Mouse (Mus musculus) B cell, adult 2 months (primary cell): Measurements from ENCODE around the gene Larp1b.
"Not testable (repeated sequence)": the region's sequence is repeated elsewhere in the genome, so short reads cannot be mapped to it uniquely, and the experiment has no call there.

Experiments used
- DNase-seq, 2 experiments: peaks; one replicate each; pipeline ENCODE4 v3.0.0; 2022

Gene Larp1b

DNA sequence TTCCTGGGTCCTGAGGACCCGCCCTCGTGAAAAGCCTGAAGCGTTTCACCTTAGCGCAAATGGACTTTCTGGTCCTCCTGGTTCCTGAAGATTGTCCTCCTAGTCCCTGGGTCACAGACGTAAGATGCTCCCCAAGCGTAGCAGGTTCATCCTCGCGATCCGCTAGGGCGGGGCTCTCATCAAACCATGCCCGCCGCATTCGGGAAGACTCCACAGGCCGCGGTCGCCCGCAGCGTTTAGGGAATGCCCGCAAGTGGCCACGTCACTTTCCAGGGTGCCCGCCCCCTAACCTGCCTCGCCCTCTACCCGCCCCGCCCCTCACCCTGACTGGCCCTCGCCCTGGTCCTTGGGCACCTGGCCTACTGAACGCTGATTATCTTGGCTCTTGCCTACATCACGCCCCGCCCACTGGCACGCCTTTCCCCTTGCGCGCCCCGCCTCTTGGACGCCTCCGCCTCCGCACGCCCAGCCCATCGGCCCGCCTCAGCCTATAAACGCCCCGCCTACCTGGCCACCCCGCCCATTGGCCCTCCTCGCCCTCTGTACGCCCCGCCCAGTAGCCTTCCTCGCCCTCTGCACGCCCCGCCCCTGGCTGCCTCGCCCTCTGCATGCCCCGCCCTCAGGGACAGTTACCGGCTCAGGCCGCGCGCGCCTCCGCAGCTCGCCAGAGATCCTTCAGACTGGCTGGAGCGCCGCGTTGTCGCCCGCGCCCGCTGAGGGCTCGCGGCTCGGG lies at the start of gene Larp1b:
TSS of gene Larp1b (plus strand) at position 659 of the 733 bp plus-strand sequence.
- peak; percentile 100 for DNase-seq

DNA sequence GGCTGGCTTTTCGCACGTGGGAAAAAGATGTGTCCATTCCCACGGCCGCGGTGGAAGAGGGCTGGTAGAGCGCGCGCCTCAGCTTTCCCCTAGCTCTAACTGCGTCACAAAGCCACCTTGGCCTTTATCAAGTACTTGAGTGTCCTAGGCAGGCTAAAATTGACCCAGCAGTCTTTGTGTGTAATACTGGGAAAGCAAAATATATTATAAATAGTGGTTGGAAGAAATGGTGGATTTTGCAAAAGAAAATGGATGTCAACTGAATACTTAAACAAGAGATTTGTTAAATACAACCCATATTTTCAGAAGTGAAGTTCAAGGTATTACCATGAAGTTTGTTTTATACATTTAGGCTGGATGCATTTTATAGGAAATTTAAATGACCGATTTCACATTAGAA lies 47.2 kb upstream of the Larp1b start, which contains the start of gene 1700034I23Rik:
TSS of gene 1700034I23Rik (minus strand) at position 101 of the 400 bp plus-strand sequence.
- not testable (repeated sequence) for DNase-seq

DNA sequence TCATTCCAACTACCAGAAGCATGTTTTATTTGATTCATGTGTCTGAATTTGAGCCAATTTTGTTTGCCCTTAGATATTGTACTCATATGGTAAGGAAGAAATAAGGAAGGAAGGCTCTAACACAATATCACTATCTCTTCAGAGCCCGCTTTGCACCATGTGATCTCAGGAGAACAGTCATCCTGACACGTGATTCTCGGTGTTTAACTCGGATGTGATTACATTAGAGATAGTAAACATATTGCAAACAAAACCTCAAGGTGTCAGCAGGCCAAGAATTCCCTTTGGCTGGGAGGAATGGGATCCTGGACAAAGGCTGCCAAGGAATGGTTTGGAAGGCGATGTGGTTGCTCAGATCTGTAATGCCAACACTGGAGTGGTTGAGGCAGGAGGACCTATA lies 11.4 kb upstream of the Larp1b start:
- no peak for DNase-seq

DNA sequence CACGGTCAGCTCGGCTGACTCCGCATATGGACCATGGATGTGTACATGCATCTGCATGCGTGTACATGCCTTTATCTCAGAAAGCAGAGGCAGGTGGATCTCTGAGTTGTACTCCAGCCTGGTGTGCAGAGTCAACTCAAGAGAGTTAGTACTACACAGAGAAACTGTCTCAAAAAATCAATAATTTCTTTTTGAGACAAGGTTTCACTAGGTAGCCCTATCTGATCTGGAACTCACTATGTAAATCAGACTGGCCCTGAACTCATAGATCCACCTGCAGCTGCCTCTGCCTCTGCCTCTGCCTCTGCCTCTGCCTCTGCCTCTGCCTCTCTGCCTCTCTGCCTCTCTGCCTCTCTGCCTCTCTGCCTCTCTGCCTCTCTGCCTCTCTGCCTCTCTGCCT lies 11.0 kb upstream of the Larp1b start:
- no peak for DNase-seq

DNA sequence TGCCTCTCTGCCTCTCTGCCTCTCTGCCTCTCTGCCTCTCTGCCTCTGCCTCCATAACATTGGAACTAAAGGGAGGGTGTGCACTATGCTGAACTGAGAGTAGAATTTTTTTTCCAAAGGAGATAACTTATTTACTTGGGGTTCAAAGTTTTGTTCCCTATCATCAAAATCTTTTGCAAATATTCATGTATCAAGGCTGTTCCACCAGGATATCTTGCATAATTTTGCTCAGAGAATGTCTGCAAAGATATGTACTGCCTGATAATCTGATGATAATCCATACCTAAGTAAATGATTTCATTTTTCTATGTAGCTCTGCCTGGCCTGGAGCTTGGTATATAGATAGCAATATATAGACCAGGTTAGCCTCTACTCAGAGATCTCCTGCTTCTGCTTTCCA lies 10.6 kb upstream of the Larp1b start:
- DNase-seq: no peak

DNA sequence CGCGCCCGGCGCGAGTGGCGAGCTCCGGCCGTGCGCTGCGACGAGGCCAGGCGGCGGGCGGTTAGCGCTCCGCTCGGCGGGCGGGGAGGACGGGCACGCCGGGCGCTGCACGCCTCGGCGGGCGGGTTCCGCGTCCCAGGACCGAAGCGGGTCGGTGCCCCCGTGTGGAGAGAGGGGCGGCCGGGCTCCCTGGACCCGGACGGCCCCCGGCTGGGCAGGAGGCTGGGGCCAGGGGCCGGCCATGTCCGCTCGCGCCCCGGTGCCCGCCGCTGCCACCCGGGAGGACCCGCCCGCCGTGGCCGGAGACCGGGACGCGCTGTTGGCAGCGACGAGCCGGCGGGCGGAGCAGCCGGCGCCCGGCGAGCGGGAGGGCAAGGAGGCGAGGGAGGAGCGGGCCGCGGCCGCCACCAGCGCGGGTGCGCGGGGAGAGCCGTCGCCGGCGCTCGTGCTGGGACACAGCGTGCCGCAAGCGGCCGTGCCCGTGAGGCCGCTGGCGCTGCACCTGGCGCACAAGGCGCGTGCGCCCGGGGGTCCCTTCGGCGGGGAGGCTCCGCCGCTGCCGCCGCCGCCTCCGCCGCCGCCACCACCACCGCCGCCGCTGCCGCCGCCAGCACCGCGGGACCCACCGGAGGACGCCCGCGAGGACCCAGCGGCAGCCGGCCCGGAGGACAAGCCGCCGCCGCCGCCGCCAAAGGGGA lies 424 bp downstream of the Larp1b start:
- peak in 1 of 2 experiments; percentile 68 for DNase-seq

DNA sequence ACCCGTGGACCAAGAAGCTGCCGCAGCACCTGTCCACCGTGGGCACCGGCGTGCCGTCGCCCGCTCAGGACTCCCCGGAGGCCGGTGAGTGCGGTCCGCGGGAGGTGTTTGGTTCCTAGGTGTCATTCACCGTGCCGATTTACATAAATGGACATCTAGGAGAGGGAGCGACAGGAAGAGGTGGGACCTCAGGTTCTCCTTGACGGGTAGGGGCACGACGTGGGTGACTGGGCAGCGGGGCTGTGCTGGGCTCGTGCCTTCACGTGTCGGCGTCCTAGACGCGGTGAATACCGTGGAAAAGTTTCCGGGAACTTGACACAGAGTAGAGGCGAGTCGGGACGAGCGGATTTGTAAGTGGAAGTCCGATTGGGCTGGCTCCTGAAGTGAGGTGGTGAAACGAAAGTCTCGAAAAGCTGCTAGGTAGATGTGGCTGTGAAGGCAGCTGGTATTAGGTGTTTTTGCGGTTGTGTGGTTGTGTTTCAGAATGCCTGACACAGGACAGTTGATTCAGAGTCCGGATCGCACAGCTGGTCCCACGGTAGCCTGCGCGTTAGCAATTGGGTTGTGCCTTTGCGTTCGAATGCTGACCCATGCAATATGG lies 1.1 kb downstream of the Larp1b start:
- DNase-seq: peak in 1 of 2 experiments; percentile 64

DNA sequence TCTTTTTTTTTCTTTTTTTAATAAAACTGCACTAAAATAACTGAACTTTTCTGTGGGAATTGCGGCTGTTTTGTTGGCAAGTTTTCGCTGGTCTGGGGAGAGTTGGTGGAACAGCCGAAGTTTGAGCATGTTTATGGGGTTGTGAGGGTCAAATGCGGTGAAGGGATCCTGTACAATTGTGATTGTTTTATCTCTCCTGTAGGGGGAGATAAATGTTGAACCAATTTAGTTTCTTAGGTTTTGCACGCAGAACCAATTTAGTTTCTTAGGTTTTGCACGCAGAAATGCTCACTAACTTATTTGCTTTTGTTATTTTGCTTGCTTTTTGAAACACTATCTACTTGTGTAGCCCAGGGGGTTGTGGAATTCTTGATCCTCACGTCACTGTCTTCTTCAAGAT lies 1.7 kb downstream of the Larp1b start:
- DNase-seq: peak; percentile 28 to 37

DNA sequence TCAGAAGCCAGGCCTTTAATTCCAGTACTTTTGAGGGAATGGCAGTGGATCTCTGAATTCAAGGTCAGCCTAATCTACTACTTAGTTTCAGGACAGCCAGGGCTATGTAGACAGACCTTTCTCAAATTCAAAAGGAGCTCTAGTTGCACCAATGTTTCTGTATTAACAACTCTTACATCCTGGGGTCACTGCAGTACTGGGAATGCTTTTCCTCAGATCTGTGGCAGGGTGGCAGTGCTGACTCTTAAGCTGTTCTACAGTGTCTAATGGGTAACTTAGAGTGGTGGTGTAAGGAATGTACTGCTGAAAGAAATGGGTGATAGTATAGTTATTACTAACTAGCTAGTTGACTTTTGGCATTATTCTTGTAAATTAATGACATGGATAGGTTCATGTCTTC lies 3.0 kb downstream of the Larp1b start:
- DNase-seq: no peak

DNA sequence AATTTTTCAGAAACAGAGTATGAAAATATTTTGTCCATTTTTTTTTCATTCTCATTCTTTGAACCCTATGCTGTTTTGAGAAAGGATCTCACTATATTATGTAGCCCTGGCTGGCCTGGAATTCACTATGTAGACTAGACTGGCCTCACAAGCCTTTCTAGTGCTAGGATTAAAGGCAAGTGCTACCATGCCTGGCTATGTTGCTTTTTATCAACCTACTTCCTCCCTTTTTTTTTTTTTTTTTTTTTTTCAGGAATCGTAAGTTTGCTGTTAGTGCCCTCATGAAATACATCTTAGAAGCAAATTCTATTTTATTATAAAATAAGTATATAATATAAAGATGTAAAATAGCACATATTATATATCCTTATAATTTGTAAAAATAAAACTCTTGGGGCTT lies 5.2 kb downstream of the Larp1b start:
- no peak for DNase-seq

DNA sequence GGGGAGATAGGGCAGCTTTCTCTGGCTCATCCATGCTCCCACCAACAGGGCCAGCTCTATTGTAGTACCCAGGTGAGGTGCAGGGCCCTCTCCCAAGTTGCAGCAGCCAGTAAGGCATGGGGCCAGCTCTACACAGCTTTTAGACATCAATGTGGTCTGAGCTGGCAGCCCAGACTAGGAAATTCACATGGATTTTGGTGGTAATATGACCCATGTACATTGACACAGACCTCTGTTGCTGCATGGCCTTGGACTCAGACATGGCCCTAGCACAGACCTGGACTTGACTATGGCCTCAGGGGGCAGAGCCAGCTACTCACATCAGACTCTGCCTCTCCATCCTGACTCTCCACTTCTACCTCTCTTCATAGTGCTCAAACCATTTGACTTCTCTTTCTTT lies 9.2 kb downstream of the Larp1b start:
- DNase-seq: no peak

DNA sequence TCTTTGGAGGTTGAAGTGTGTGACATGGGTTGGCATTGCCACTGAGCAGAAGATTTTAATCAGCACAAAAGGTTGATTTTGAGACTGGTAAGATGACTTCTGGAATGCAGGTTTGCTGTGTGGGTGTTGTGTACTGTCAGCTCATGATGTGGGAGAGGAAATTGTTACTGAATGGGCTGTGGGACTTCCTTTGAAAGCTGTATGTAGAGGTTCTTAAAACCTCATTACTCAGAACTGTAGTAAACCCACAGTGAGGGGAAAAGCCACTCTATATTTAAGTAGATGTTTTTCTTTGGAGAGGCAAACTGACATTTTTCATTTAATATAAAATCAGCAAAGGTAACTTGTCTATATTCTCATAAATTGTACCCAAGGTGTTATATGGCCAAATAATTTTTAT lies 31.1 kb downstream of the Larp1b start:
- no peak for DNase-seq

DNA sequence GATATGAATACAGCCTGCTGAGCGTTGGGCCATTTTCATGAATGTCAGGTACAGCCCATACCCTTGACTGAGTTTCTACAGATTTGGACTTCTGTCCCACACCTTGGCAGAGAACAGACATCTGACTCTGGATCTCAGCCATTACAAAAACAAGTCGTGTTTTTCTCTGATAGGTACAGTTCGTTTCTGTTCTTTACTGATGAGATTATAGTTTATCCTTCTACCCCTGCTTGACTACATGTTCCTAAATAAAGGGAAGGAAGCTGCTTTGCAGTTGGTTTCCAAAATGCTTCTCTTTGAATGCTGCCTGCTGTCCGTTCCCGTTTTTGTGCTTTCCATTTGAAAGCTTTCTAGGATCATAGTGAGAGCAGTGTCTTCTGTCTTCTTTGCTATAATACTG lies 37.9 kb downstream of the Larp1b start:
- DNase-seq: no peak

DNA sequence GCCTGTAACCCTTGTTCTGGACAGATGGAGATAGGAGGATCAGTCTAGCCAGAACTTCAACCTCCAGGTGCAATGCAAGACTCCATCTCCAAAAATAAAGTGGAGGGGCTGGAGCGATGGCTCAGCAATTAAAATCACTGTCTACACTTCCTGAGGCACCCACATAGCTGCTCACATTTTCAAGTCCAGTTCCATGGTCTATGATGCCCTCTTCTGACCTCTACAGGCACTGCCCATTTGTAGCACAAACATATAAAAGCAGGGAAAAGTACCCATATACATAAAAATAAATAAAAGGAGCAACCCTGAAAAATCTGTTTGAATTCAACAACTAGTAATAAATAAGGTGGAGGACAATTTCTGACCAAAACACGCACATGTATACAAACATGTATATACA lies 39.1 kb downstream of the Larp1b start:
- peak; percentile 7 to 18 for DNase-seq

DNA sequence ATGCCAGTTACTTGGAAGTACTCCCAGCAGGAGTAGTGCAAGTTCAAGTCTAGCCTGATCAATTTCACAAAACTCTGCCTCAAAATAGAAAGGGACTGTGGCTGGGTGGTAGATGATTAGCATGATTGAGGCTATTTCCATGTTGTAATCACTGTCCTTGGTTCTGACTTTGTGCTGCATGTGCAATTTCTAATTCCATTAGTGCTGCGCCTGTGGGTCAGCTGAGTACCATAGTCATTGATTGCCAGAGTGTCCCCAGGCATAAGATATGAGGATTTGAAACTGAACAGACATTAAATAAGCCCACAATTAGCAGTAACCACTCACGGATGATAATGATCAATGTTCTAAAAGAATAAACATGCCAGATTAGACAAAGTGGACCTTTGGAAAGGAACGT lies 41.9 kb downstream of the Larp1b start:
- no peak for DNase-seq

DNA sequence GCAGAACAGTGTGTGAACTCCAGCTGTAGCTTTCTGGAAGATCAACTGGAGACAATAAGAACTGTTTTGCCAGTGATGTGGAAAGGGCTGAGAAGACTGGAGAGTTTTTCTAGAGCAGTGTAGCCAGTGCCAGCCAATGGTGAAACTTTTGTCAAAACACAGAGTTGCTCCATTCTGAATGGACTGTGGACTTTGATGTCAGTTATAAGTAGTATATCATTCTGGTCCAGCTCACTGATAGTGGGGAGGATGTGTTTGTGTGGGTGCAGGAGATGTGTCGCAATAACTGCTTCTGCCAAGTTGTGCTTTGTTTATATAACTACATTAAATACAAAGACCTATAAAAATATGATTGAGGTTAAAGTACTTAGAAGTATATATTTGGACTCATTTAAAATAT lies 45.5 kb downstream of the Larp1b start:
- DNase-seq: no peak

DNA sequence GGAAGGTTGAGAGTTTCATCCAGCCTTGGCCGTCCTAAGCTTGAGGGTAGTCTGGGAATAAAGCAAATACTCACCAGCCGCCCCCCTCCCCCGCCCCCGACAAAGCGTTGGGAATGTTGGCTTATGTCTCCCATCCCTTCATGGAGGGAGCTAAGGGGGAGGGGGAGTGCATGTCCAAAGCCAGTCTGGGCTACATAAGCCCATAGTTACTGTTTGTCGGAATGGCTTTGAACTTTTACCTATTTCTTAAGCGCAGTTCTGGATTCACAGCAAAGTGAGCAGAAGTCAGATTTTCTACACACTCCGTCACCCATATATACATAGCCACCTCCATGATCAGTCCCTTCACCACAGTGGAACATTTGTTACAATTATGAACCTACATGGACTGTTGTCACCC lies 59.7 kb downstream of the Larp1b start:
- DNase-seq: no peak

DNA sequence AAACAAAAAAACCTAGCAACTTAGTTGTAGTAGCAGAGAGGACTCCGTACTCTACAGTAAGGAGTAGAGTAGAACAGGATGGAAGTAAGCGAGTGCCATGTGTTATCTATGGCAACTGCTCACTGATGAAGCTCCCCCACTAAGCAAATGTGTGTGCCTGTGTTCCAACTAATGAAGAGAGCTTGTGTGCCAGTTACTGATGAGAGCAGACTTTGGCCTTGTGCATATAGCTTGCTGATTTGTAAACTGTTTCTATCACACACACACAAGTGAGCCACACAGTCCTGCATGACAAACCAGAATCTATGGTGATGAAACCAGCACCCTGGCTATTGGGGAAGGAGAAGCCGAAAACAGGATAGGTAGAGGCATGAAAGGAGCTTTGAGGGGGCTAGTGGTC lies 60.4 kb downstream of the Larp1b start:
- no peak for DNase-seq

DNA sequence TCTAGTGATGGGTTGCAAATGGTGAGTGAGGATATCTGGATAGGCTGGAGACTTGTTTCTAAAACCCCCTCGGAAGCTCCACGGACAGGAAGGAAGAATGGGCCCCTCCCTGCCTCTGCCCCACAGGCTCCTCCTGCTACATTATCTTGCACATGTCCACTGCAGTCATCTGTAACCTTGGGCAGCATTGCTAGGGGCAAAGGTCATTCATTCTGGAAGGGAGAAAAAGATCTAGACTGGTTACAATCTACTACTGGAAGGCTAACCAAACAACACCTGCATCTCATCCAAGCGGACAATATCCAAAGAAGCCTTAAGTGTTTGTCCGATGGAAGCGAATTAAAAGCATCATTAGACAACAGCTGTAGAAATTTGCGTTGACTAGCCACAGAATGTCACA lies 61.1 kb downstream of the Larp1b start:
- DNase-seq: no peak

DNA sequence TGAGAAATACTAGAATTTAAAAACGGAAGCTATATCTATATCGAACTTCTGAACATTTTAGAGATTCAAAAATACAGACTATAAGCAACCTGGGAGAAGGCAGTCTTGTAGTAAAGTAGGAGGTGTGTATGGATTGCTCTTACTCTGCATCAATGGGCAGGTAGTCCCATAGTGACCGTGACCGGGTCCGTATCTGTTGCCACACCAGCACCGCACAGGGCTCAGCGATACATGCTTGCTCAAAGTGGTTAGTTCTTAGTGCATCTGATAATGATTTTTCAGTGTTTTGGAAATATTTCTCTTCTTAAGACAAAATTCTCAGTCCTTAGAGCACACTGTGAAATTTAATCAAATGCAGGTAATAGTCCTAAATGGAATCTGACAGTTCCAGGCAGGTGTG lies 62.8 kb downstream of the Larp1b start:
- DNase-seq: no peak

DNA sequence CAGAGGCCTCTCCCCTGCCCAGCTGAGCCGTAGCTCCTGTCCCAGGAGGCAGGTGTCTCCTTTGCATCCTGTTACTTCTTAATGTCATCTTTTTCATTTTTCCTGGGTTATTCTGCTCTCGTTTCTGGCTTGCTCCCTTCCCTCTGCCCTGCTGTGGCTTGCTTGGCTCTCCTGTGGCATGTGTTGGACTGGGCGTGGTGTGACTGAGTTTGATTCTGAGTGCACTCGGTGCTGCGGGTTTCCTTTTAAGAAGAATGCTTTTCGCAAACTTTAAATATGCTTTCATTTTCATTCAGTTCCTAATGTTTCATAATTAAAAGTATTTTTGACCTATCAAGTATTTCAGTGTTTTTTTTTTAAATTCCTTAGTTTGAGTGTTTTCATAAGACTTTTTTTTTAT lies 65.3 kb downstream of the Larp1b start:
- no peak for DNase-seq

DNA sequence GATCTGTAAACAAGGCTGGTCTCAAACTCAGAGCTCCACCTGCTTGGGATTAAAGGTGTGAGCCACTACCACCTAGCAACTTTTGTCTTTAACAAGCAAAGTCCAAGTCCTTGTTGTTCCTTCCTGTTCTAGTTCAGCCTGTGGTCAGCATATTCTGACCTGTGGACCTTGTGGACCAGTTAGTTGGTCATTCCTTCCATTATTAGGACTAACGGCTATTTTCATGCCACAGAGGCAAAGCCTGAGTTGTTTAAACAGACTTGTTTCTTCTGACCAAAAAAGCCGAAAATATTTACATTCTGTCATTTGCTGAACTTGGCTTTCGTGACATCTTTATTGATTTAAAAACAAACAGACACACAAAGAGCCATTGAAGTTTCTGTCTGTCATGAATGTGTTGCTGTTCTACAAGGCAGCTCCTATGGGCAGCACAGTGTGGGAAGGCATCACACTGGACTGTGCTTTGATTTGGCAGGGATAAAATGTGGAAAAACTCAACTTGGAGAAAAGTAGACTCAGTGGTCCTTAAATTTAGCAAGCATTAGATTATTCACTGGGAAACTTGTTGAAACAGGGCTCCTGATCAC lies 68.5 kb downstream of the Larp1b start:
- DNase-seq: no peak

DNA sequence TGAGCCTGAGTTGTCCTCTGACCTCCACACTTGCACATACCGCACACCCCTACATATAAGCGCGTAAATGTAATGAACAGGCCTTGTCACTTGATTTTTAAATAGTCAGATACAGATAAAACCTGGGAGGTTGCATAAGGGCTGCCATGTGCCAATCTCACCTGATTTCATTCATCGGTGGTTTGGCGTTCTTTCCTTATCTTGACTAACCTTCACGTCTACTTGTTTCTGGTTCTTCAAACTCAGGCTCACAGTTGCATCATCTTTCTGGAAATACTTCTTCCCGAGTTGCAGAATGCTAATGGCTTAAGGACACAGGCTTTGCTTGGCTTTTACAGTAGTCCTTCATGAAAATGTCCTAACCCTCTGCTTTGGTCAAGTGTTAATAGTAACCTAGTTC lies 71.1 kb downstream of the Larp1b start:
- no peak for DNase-seq

DNA sequence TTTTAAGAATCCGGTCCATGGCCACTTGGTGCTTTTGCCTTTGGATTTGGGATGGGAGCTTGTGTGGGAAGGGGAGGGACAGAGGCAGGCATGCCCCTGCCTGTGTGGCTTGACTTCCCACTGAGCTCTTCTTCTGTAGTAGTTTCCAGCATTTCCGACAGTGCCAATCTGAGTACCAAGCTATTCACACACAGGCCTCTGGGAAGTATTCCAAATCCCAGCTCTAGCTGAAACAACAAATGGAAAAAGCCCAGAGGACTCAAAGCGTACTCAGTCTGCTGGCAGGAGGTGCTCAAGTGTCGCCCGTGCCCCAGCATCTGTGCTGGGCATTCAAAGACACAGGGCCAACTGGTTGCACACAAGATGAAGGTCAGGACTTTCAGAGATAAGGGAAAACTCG lies 72.4 kb downstream of the Larp1b start:
- no peak for DNase-seq
